Mouse (Mus musculus) hindlimb bud, embryonic 11.5 days (tissue): ENCODE data around the gene C2cd2l.
"Not testable (repeated sequence)": the region's sequence is repeated elsewhere in the genome, so short reads cannot be mapped to it uniquely, and the experiment has no call there.

Experiments used
- DNase-seq: peaks from one replicate; pipeline ENCODE4 v3.0.0-alpha.2; 2012; ENCODE audit warnings: low read depth, low spot score; ENCODE audit errors: extremely low spot score

C2cd2l gene

GRCm38 (mm10) chr9:44314910-44315309 is 5.2 kb downstream of the C2cd2l start:
- DNase-seq: no peak

- DNase-seq: no peak
These were observed 5.9 kb downstream of the C2cd2l start for GRCm38 (mm10) chr9:44314257-44314547.

GRCm38 (mm10) chr9:44313476-44314256 is 6.4 kb downstream of the C2cd2l start:
- no peak for DNase-seq

- DNase-seq: no peak
These were observed 8.7 kb downstream of the C2cd2l start for GRCm38 (mm10) chr9:44311136-44312134.

GRCm38 (mm10) chr9:44310750-44311135 is 9.3 kb downstream of the C2cd2l start:
- no peak for DNase-seq

GRCm38 (mm10) chr9:44309756-44310155 is 10.3 kb downstream of the C2cd2l start:
- no peak for DNase-seq

GRCm38 (mm10) chr9:44307248-44307647 is 12.8 kb downstream of the C2cd2l start:
- DNase-seq: no peak

GRCm38 (mm10) chr9:44306532-44306931 is 13.6 kb downstream of the C2cd2l start:
- no peak for DNase-seq

- DNase-seq: peak; percentile 96
These were observed 14.5 kb downstream of the C2cd2l start, which contains the start of gene Hinfp for GRCm38 (mm10) chr9:44305466-44306079. TSS of gene Hinfp (minus strand) at chr9:44305671.

GRCm38 (mm10) chr9:44300001-44300400 is 20.1 kb downstream of the C2cd2l start:
- DNase-seq: not testable (repeated sequence)

- no peak for DNase-seq
These were observed 27.6 kb downstream of the C2cd2l start for GRCm38 (mm10) chr9:44292490-44292889.

GRCm38 (mm10) chr9:44288959-44289291 is 31.2 kb downstream of the C2cd2l start:
- DNase-seq: no peak

- DNase-seq: no peak
These were observed 31.8 kb downstream of the C2cd2l start, which contains the start of gene Abcg4 for GRCm38 (mm10) chr9:44288076-44288958. TSS of gene Abcg4 (minus strand) at chr9:44288615.

GRCm38 (mm10) chr9:44287401-44288075 is 32.5 kb downstream of the C2cd2l start:
- DNase-seq: no peak

GRCm38 (mm10) chr9:44287003-44287400 is 33.1 kb downstream of the C2cd2l start:
- no peak for DNase-seq

- DNase-seq: no peak
These were observed 33.7 kb downstream of the C2cd2l start for GRCm38 (mm10) chr9:44286256-44286850.

GRCm38 (mm10) chr9:44283183-44283582 is 36.9 kb downstream of the C2cd2l start:
- DNase-seq: no peak

GRCm38 (mm10) chr9:44269973-44270372 is 50.1 kb downstream of the C2cd2l start:
- no peak for DNase-seq

- DNase-seq: no peak
These were observed 51.0 kb downstream of the C2cd2l start for GRCm38 (mm10) chr9:44269077-44269476.

GRCm38 (mm10) chr9:44268432-44268831 is 51.7 kb downstream of the C2cd2l start, which contains the start of gene Nlrx1:
TSS of gene Nlrx1 (minus strand) at chr9:44268599.
- DNase-seq: no peak
